Mouse (Mus musculus): Measurements from ENCODE around the gene Ptprr.

DNA sequence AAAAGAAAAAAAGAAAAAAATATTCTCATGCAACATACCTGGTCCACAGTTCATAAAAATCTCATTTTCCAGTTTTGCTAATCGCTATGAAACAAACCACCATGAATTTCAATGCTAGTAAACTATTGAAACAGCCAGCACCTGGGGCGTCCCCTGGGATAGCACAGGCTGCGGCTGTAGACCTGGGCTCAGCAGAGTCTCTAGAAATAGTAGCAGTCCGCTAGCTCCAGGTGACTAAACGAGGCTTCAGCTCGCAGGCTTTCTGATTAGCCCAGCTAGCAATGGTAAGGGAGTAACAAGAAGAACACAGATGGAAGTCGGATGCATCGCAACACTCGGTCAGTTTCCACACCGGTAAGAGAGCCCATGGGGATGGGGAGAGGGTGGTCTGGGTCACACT lies 125.7 kb downstream of the Ptprr start:
- no peak for TF ChIP-seq CTCF (conservative IDR thresholded peaks at IDR 0.05; ENCODE audit: low read length)
- TF ChIP-seq POU5F1 (IDR thresholded peaks at IDR 0.05; ENCODE audit: borderline replicate concordance, low read length): no peak
- TF ChIP-seq NANOG (IDR thresholded peaks at IDR 0.05; ENCODE audit: borderline replicate concordance, low read length): no peak

All from E14TG2a.4 (cell line).